Mouse (Mus musculus) T-helper 2 cell (primary cell): ENCODE measurements at regions not wholly inside any gene's neighbourhood (a gene's known extent, or its start where the extent isn't known, plus 50 kb on each side); places are given as distances from the start of the nearest gene placed in this dataset.

Experiments
- in situ Hi-C: fragments of 300-600 bp; cut with MboI, MseI; formaldehyde crosslinking; loops from one replicate; pipeline ENCODE4 v1.15.1; 2025; ENCODE audit warnings: high pct_unique_total_duplicates

DNA sequence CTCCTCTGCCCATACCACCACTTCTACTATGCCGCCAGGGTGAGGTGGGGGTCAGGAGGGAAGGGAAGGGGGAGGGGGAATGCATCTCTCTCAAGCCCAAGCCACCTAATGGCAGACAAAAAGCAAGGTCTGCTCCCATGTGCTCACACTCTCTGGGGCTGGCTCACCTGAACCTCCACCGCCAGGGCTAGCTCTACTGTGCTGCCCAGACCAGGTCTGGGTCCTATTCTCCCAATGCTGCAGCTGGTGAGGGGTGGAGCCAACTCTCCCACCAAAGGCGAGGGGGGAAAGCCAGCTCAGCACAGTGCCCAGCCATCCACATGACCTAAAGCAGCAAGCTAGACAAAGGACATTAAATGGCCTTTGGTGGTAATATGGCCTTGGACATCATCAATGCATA, 158.6 kb downstream of the Chic2 start:
- in situ Hi-C loops = no loop called here

DNA sequence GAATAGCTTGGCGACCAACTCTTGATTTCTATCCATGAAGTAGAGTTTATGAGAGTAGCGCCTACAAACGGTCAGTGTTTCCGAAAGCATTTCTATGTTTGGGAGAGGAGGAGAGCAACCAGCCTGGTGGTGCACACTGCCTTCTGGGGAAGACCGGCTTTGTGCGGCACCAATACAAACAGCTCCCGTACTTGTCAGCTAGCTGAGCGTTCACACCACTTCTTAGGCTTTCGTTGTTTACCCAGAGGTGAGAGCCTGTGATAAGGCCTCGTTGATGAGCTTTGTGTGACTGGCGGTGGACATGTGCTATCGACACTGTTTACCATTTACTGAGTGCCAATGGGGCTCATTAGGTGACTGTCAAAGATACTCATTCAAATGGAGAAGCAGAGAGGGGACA, 162.0 kb downstream of the Chic2 start:
- in situ Hi-C loops = no loop called here

GRCm38 (mm10) chr5:74880669-74881226, 163.8 kb downstream of the Chic2 start:
- in situ Hi-C loops = no loop called here

GRCm38 (mm10) chr5:74880048-74880437, 164.5 kb downstream of the Chic2 start:
- in situ Hi-C loops = no loop called here

DNA sequence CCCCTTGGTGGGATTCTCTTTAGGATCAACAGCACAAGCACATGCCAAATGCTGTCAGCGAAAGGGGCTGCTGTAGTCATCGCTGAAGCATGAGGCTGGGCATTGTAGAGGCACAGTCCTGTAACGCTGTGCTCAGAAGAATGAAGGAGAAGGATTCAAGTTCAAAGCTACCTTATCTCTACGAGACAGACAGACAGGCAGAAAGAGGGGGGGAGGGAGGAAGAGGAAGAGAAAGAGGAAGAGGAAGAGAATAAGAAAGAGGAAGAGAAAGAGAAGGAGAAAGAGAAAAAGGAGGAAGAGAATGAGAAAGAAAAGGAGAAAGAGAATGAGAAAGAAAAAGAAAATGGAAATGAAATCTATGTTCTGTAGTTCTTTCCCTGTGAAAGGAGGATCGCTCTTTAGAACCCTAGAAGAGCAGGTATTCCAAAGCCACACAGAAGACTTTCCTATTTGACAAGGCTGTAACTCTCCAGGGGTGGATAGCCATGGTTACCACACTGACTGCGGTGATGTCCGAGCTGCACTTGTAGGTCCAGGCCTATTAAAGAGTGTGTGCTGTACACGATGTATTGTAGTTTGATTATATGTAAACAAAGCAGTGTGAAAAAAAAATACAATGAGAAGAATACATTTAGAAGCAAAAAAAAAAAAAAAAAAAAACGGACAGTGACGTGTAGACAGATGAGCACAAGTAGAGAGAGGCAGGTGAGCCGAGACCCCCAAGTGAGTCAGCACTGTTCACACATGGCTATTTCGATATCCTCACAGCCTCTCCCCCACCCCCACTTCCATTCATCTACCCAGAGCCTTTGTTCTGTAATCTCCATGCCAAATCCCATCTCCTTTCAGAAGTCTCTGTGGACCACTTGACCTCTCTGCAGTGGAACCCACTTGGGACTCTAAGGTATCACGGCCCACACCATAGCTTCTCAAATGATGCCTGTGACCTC, 165.2 kb downstream of the Chic2 start:
- in situ Hi-C loops = no loop called here

DNA sequence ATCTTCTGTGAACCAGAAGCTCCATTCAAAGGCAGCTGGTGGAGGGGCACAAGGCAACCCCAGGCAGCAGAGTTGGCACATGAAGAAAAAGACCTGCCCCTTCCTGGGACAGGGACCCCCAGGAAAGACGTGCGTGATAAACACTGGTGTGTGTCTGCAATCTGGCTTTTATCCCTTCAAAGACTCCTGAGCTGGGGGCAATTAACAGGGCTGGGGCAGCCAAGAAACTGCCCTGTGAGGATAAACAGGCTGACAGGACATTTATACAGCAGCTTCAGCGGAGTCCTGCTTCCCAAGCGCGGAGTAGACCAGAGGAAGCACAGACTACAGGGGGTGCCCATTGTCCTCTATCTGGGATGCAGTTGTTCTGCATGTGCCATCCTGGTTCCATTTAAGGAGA, 167.0 kb downstream of the Chic2 start:
- in situ Hi-C loops = no loop called here

- in situ Hi-C loops = no loop called here
Measured at GRCm38 (mm10) chr5:74877185-74877584, 167.4 kb downstream of the Chic2 start.

DNA sequence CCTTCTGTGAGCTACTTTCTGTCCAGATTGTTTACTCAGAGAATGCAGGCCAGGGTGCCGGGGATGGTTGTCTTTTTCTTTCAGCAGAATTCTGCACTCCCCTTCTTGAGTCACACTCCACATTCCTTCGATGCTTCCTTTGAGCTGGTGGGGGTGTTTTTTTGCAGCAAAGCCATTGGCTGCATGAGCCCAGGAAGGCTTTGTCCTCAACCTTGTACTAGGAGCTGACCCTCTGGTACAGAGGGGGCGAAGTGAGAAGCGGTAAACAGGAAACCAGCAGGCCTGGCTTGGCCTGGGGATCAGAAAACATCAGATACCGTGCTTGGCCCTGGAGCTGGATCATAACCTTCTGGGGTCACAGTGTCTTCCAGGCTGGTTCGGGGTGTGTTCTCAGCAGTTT, 169.9 kb downstream of the Chic2 start:
- in situ Hi-C loops = loop anchor here (25.0 kb wide), 1 partner anchor 1513 kb away; no protein-coding TSS in a partner anchor

DNA sequence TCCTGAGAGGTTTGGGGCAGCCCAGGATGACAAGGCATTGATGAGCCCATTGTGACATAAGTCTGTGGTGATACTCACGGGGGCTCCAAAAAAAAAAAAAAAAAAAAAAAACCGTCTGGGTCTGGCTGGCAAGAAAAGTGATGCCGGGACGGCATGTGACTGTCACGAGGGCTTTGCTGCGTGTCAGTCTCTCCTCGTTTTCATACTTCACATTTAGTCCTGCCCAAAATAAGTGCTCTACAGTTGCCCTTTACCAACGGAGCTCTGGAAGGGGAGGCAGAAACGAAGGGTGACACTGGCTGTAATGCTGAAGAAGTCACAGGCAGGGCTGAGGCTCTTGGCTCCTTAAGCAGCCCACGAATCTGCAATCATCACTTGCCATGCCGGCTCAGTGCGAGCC, 167.9 kb upstream of the Lnx1 start:
- in situ Hi-C loops = loop anchor here (25.0 kb wide), 1 partner anchor 1517 kb away; no protein-coding TSS in a partner anchor

DNA sequence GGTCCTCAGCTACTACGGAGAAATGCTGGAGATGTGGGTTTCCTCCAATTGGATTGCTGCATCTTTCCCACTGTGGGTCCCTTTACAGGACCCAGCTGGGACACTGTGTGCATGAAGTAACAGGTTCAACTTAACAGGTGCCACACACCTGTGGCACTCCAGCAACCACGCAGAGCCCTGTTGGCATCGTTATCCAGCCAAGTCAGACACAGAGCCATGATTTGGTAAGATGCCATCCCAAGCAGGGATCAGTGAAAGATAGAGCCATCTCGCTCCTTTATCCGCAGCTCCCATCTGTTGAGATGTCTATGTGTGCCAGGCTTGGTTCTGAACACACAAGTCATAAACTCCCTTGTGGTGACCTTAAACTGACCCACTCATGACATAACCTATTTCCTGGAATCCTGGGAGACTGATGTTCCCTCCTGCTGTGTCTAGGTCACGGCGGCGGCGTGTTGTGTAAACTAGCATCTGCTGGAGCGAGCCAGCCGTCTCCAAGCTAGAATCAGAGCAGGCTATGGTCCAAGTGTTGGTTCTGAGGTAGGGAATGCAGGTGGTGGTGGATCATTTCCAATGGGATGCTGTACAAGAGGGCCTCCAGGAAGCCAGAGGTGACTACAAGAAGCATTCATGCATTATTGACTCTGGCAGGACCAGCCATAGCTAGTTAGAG, 164.5 kb upstream of the Lnx1 start:
- in situ Hi-C loops = loop anchor here (25.0 kb wide), 1 partner anchor 1520 kb away; no protein-coding TSS in a partner anchor

DNA sequence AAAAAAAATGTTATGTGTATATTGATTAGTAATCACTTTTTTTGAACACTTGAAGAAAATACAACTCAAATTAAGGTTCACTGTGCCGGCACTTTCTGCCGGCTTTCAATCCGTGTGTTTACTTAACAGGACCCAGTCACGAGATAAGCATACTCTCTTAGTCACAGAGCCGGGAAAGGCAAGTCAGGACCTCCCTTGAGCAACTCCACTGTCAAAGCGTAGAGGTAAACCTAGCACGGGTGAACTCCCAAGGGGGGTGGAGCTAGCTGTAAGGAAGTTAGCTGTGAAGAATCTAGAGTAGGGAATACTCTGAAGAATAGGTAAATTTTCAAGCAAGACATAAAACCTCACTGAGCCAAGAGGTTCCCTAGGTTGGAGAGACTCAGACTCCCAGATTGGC, 164.0 kb upstream of the Lnx1 start:
- in situ Hi-C loops = loop anchor here (25.0 kb wide), 1 partner anchor 1521 kb away; no protein-coding TSS in a partner anchor

DNA sequence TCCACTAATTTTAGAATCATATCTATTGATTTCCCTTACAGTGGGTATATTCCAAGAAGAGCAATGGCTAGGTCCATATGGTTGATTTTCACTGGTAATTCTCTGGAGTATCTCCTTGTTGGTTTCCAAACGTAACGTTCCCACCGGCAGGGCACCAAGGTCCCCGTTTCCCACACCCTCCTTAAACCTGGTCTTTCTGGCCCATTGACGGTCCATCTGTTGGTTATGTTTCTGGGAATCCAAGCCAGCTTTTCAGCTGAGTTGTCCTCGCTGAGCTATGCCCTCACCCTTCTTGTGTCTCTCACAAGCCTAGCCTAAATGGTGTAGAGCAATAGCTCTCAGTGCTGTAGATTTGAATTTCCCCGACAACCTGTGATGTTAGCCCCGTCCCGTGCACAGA, 162.7 kb upstream of the Lnx1 start:
- in situ Hi-C loops = loop anchor here (25.0 kb wide), 1 partner anchor 1522 kb away; no protein-coding TSS in a partner anchor

GRCm38 (mm10) chr5:74864540-74865157, 161.9 kb upstream of the Lnx1 start:
- in situ Hi-C loops = loop anchor here (25.0 kb wide), 1 partner anchor 1523 kb away; no protein-coding TSS in a partner anchor

GRCm38 (mm10) chr5:74861297-74861696, 158.6 kb upstream of the Lnx1 start:
- in situ Hi-C loops = loop anchor here (25.0 kb wide), 1 partner anchor 1526 kb away; no protein-coding TSS in a partner anchor

DNA sequence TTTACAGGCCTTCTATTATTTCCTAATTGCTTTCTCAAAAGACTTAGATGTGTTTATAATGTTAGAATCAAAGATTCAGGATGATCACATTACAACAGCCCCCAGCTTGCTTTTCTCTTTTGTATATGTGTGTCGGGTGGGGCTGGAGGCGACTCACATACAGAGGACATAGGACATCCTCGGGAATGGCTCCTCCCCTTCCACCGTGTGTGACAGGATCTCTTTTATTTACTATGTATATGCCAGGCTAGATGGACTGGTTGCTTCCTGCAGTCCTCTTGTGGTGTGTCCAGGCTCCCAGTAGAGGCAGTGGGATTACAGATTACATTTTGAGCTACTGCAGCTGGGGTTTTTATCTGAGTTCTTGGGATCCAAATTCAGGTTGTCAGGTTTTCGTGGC, 155.1 kb upstream of the Lnx1 start:
- in situ Hi-C loops = loop anchor here (25.0 kb wide), 1 partner anchor 1529 kb away; no protein-coding TSS in a partner anchor

DNA sequence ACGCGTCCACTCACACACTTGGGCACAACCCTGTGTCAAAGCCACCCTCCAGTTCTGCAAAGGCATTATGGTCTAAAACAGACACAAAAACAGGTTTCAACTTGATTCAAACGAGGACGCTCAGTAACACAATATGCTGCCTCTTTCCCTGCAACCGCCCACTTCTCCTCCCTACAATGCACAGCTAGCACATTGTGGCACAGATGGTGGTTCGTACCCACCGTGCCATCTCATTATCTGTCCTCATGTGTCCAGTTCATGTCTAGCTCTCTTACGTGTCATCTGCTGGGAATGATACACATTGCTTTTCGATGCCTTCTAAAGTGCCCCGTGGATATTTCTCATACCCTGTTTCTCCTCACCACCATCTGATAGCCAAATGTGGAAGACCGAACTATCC, 154.4 kb upstream of the Lnx1 start:
- in situ Hi-C loops = loop anchor here (25.0 kb wide), 1 partner anchor 1530 kb away; no protein-coding TSS in a partner anchor

GRCm38 (mm10) chr5:74847824-74848223, 145.1 kb upstream of the Lnx1 start:
- in situ Hi-C loops = no loop called here

DNA sequence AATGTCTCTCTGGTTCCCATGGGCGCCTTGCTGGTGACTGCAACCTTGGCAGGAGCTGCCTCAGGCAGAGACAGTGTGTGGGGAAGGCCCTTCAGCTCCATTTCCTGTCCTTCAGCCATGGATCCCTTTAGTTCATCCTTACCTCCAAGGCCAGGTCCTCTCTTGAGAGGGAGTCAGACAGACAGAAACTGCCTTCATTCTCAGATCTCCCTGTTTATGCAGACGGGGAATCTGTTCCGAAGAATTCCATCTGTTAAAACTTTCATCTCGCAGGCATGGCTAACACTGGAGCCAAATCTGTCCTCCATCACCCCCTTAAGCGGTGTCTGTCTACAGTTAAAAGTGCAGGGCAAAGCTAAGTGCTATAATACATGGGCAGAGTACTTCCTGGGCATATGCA, 144.0 kb upstream of the Lnx1 start:
- in situ Hi-C loops = no loop called here

DNA sequence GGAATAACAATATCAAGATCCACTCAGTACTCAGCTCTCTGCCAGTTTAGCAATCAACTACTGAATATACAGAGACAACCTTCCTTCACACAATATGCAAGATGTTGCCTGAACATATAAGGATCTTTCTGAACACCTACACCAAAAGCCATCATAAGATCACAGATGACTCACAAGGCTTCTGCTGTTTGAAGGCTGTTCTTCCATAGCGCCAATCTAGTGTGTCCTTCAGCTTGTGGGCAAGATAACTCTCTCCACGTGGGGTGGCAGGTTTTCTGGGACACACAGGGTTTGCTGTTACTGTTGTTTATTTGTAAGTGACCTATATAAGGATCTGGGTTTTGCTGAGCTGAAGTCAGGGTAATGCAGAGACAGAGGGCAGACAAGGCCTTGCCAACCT, 131.7 kb upstream of the Lnx1 start:
- in situ Hi-C loops = no loop called here

DNA sequence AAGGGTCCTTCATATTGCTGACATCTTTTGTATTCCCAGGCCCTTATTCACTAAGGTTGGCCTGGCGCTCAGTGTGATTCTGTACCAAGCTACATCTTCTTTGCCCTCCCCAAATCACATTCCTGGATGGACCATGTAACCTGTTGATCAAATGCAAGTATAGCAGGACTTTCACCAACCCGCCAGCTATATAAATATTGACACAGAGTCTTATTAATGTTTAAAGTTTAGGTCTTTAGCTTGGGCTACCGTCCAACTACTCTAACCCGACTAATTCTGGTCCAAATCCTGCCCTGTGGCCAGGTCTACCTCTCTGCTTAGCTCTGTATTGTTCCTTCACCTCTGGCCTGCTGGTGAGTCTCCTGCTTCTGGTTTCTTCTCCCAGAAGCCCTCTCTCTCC, 131.2 kb upstream of the Lnx1 start:
- in situ Hi-C loops = no loop called here

- in situ Hi-C loops = no loop called here
Measured at GRCm38 (mm10) chr5:74832011-74832410, 129.3 kb upstream of the Lnx1 start.

GRCm38 (mm10) chr5:74830646-74831045, 127.9 kb upstream of the Lnx1 start:
- in situ Hi-C loops = no loop called here
